Mouse (Mus musculus) neutrophil, adult 5-6 weeks (primary cell): Measurements from ENCODE around the gene Rbl1. TPM values are rescaled to one million over a fixed set of nuclear protein-coding genes. Genes with fewer than 3 reads are reported as not detected.

Experiments used
- ATAC-seq: fragments of 151-379, 151-347 bp; 2 replicates; pipeline ENCODE4 v1.8.0; 2017; ENCODE audit warnings: mild to moderate bottlenecking, moderate TSS enrichment; ENCODE audit not compliant: insufficient number of reproducible peaks, poor library complexity, low FRiP score, severe bottlenecking; ENCODE audit errors: extremely low read depth
- total RNA-seq: library from RNA; stranded (forward); fragments of 200-1000 nt; gene quantifications from 2 replicates; pipeline ENCODE4 v1.2.3, GENCODE M21; 2017

Rbl1 gene
- total RNA-seq, 1 experiment from 2014 or later = 34.8 TPM

GRCm38 (mm10) chr2:157102256-157102655, 102.1 kb downstream of the Rbl1 start:
- no peak for ATAC-seq

- no peak for ATAC-seq
Measured at GRCm38 (mm10) chr2:157101650-157102049, 102.7 kb downstream of the Rbl1 start.

- no peak for ATAC-seq
Measured at GRCm38 (mm10) chr2:157100319-157100605, 104.1 kb downstream of the Rbl1 start.

GRCm38 (mm10) chr2:157099532-157100318, 104.6 kb downstream of the Rbl1 start:
- ATAC-seq = no peak

Other genes starting within 250 kb of the Rbl1 start
- 34.4 and 43.1 TPM in 2 replicates for gene Ndrg3, start 212.5 kb downstream of the Rbl1 start, total RNA-seq
- gene Dsn1, start 197.4 kb downstream of the Rbl1 start, total RNA-seq = 11.0 and 14.4 TPM in 2 replicates
- gene Soga1, start 125.3 kb downstream of the Rbl1 start, total RNA-seq = 0.23 and 0.25 TPM in 2 replicates
- gene Tldc2, start 117.5 kb downstream of the Rbl1 start, total RNA-seq = not detected in 2 replicates
- gene Samhd1, start 69.3 kb downstream of the Rbl1 start, total RNA-seq = 1,618 and 1,994 TPM in 2 replicates
- 65.4 and 71.1 TPM in 2 replicates for gene Rpn2, start 74.5 kb upstream of the Rbl1 start, total RNA-seq
- not detected in 2 replicates for gene Mroh8, start 75.0 kb upstream of the Rbl1 start, total RNA-seq
- not detected in 2 replicates for gene Ghrh, start 143.0 kb upstream of the Rbl1 start, total RNA-seq
- 9.5 and 16.5 TPM in 2 replicates for gene Manbal, start 163.1 kb upstream of the Rbl1 start, total RNA-seq
- gene Src, start 213.9 kb upstream of the Rbl1 start, total RNA-seq = 0.37 and 0.47 TPM in 2 replicates